Mouse (Mus musculus): Measurements from ENCODE around the gene Arid1b.
"Not testable (repeated sequence)": the region's sequence is repeated elsewhere in the genome, so short reads cannot be mapped to it uniquely, and the experiment has no call there.

Gene Arid1b

GRCm38 (mm10) chr17:5093343-5093742, 99.2 kb downstream of the Arid1b start:
- not testable (repeated sequence) for DNase-seq

GRCm38 (mm10) chr17:5094636-5095035, 100.5 kb downstream of the Arid1b start:
- DNase-seq: no peak

GRCm38 (mm10) chr17:5095741-5096140, 101.6 kb downstream of the Arid1b start:
- DNase-seq: no peak

GRCm38 (mm10) chr17:5097046-5097445, 102.9 kb downstream of the Arid1b start:
- no peak for DNase-seq

- DNase-seq: peak; percentile 30
Observed at GRCm38 (mm10) chr17:5097545-5098475, 103.7 kb downstream of the Arid1b start.

GRCm38 (mm10) chr17:5098727-5099126, 104.6 kb downstream of the Arid1b start:
- DNase-seq: no peak

- DNase-seq: no peak
Observed at GRCm38 (mm10) chr17:5099238-5099637, 105.1 kb downstream of the Arid1b start.

GRCm38 (mm10) chr17:5101157-5101556, 107.0 kb downstream of the Arid1b start:
- no peak for DNase-seq

- DNase-seq: peak; percentile 44
Observed at GRCm38 (mm10) chr17:5101887-5102286, 107.8 kb downstream of the Arid1b start.

GRCm38 (mm10) chr17:5105746-5106145, 111.6 kb downstream of the Arid1b start:
- no peak for DNase-seq

- no peak for DNase-seq
Observed at GRCm38 (mm10) chr17:5106263-5107195, 112.4 kb downstream of the Arid1b start.

- DNase-seq: no peak
Observed at GRCm38 (mm10) chr17:5107501-5107900, 113.4 kb downstream of the Arid1b start.

- no peak for DNase-seq
Observed at GRCm38 (mm10) chr17:5108022-5108421, 113.9 kb downstream of the Arid1b start.

- no peak for DNase-seq
Observed at GRCm38 (mm10) chr17:5108546-5109142, 114.5 kb downstream of the Arid1b start.

GRCm38 (mm10) chr17:5109343-5109742, 115.2 kb downstream of the Arid1b start:
- no peak for DNase-seq

- no peak for DNase-seq
Observed at GRCm38 (mm10) chr17:5110159-5110558, 116.0 kb downstream of the Arid1b start.

- DNase-seq: not testable (repeated sequence)
Observed at GRCm38 (mm10) chr17:5110981-5111380, 116.8 kb downstream of the Arid1b start.

GRCm38 (mm10) chr17:5112116-5112515, 118.0 kb downstream of the Arid1b start:
- DNase-seq: no peak

GRCm38 (mm10) chr17:5115952-5116351, 121.8 kb downstream of the Arid1b start:
- no peak for DNase-seq

GRCm38 (mm10) chr17:5116990-5117389, 122.9 kb downstream of the Arid1b start:
- no peak for DNase-seq

GRCm38 (mm10) chr17:5118171-5118570, 124.0 kb downstream of the Arid1b start:
- no peak for DNase-seq

GRCm38 (mm10) chr17:5124643-5125042, 130.5 kb downstream of the Arid1b start:
- no peak for DNase-seq
